Mouse (Mus musculus): ENCODE results near the gene Mb. TPM values are rescaled to one million over a fixed set of nuclear protein-coding genes. Genes with fewer than 3 reads are reported as not detected.

The Mb gene
- not detected for total RNA-seq (2021)

GRCm38 (mm10) chr15:77050570-77050969, at the start of gene Mb:
Mb (minus strand) TSS chr15:77050670.
- DNase-seq (ENCODE audit: low spot score in 2 of 2), result no peak
- intact Hi-C loops (cut with DNase I), result no loop called here

DNA sequence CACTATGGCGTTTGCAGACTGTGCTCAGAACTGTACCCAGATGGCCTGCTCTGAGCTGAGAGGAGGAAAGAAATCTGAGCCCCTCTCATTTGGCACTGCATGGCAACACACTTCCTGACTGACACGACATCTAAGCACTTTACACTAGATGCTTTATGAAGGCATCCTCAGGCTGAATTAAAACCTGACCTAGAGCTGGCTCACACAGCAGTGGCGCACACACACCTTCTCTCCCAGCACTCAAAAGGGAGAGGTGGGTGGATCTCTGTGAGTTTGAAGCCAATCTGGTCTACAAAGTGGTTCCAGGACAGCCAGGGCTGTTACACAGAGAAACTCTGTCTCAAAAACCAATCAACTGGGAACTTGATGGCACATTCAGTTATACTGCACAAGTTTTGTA, 49.3 kb upstream of the Mb start:
- DNase-seq (ENCODE audit: low spot score in 2 of 2), result no peak
- intact Hi-C loops (cut with DNase I), result no loop called here

GRCm38 (mm10) chr15:77097358-77097757, 46.9 kb upstream of the Mb start:
- DNase-seq (ENCODE audit: low spot score in 2 of 2), result no peak
- intact Hi-C loops (cut with DNase I), result no loop called here

- DNase-seq (ENCODE audit: low spot score in 2 of 2), result no peak
- intact Hi-C loops (cut with DNase I), result no loop called here
Observed at GRCm38 (mm10) chr15:77095216-77095615, 44.7 kb upstream of the Mb start.

- no peak for DNase-seq (ENCODE audit: low spot score in 2 of 2)
- intact Hi-C loops (cut with DNase I), result loop anchor here (5.0 kb wide), 1 partner anchor 58 kb away; no protein-coding TSS in a partner anchor
Observed at GRCm38 (mm10) chr15:77094431-77094830, 44.0 kb upstream of the Mb start.

DNA sequence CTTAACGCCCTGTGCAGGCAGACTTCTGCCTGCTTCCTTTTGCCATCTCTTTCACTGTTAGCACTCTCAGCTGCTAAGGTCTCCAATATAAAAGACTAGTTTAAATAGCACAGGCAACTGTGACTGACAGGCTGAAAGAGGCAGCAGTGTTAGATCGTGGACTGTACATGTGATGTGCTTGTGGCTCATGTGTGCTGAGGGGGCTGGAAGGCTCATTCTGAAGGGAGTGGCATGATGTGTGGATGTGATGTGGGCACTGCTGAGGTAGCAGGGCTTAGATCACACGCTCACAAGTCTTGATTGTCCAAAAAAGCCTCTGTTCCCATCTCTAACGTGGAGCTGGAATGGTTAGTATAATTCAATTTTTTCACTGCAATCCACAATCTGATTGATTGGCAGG, 40.9 kb upstream of the Mb start:
- intact Hi-C loops (cut with DNase I), result loop anchor here (5.0 kb wide), 1 partner anchor 61 kb away; no protein-coding TSS in a partner anchor

GRCm38 (mm10) chr15:77090531-77090930, 40.1 kb upstream of the Mb start:
- DNase-seq (ENCODE audit: low spot score in 2 of 2), result no peak
- intact Hi-C loops (cut with DNase I), result loop anchor here (5.0 kb wide), 1 partner anchor 62 kb away; no protein-coding TSS in a partner anchor

More for the DNA sequence above, 40.9 kb upstream of the Mb start:
- no peak for DNase-seq (ENCODE audit: low spot score in 2 of 2)

DNA sequence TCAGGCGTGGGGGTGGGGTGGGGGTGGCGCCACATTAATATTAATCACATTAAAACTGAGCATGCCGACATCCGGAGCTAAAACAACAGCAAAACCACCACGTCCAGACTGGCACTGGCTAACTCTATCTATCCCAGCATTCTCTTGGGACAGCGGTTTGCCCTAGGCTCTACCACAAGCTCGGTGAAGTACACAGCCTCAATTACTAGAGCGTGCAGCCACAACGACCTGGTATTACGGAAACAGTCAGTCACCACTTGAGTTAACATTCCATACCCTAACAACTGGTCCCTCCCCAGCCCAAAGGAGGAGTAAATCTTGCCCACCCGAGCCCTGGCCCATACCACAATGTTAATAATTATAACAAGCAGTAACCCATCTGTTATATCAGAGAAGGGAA, 38.8 kb upstream of the Mb start:
- no peak for DNase-seq (ENCODE audit: low spot score in 2 of 2)
- intact Hi-C loops (cut with DNase I), result no loop called here

GRCm38 (mm10) chr15:77086488-77086887, 36.0 kb upstream of the Mb start:
- DNase-seq (ENCODE audit: low spot score in 2 of 2), result no peak
- intact Hi-C loops (cut with DNase I), result no loop called here

GRCm38 (mm10) chr15:77085818-77086217, 35.3 kb upstream of the Mb start:
- no peak for DNase-seq (ENCODE audit: low spot score in 2 of 2)
- intact Hi-C loops (cut with DNase I), result no loop called here

GRCm38 (mm10) chr15:77081454-77081853, 31.0 kb upstream of the Mb start:
- no peak for DNase-seq (ENCODE audit: low spot score in 2 of 2)
- intact Hi-C loops (cut with DNase I), result no loop called here

DNA sequence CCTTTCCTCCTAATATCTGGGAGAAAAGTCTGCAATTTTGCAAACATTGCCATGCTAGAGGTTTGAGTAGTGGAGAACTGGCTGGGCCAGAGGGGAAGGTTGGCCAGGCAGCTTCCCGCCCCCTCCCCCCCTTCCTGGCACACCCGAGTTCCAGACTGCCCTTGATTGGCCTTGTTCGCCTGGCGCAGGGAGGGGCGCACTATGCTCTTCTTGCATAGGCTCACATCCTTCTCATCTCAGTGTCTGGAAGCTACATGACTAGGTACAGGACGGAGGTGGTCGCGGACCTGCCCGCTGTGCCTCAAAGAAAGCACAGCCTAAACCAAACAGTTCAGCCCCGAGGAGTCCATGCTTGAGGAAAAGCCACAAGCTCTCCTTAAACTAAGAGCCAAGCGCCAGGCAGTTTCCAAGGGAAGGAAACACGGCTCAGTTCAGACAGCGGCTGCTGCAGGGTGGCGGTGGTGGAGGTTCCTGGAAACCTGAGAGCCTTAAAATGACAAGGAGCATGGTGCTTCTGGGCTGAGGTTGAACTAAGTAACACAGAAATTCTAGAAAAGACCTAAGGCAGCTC, 30.3 kb upstream of the Mb start:
- intact Hi-C loops (cut with DNase I), result no loop called here
- DNase-seq (ENCODE audit: low spot score in 2 of 2), result no peak

DNA sequence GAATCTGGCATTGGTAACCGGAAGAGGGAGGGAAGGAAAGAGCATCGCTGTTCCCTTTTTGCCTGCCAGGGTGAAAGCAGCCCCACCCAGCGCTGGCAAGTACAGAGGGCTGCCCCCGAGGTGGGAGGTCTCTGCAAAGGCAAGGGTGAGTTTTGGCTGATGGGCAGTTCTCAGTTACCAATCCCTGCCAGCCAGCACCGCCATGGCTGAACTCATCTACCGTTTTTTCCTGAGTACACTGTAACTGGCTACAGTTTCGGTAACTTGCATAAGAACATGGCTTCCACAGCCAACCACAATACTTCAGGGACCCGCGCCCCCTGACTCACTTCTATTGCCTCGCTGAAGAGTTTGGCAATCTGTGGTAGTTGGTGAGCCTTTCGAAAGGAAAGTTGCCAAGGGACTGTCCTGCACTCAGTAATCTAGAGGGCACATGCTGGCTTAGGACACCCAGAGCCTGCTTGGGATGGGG, 29.5 kb upstream of the Mb start:
- intact Hi-C loops (cut with DNase I), result loop anchor here (10.0 kb wide), 1 partner anchor 285 kb away; no protein-coding TSS in a partner anchor
- no peak for DNase-seq (ENCODE audit: low spot score in 2 of 2)

DNA sequence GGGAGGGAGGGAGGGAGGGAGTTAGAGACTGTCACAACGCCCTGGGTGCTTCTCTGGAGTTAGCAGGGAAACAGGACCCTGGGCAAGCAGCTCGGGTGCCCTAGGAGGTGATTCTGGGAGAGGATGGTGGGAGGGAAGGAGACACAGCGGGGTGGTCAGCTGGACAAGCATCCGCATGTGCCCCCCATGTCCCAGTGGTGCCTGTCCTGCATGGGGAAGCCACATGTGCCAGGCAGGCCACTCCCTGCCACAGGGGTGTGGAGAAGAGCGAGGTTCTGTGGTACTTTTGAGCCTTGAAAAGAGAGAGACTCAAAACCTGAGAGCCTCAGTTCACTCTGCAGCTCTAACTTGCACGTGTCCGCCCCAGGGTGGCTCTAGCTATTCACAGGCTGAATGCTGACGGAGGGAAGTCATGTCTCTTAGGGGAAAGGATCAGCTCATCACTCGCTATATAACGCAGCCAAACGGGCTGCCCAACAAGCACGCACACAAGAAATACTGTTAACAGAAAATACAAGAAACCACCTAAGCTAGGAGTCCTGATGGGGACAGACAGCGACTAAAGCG, 28.9 kb upstream of the Mb start:
- intact Hi-C loops (cut with DNase I), result loop anchor here (10.0 kb wide), 1 partner anchor 285 kb away; no protein-coding TSS in a partner anchor
- no peak for DNase-seq (ENCODE audit: low spot score in 2 of 2)

DNA sequence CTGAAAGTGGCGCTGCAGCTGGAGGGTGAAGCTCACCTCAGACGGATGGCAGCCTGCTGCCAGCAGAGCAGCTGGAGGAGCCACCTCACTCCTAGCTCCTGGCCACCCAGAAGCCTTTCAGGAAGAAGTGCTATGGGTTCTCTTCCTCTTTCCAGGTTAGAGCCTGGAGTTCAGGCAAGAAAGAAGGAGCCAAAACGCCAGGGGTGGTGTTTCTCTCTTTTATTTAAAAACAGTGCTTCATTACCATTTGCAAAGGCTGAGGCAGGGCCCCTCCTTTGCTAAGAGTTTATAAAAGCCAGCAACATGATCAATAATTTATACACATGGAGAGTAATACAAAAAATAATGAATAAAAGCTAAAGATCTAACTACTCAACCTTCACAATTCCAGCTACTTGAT, 28.3 kb upstream of the Mb start:
- DNase-seq (ENCODE audit: low spot score in 2 of 2), result no peak
- intact Hi-C loops (cut with DNase I), result loop anchor here (10.0 kb wide), 1 partner anchor 286 kb away; no protein-coding TSS in a partner anchor

- DNase-seq (ENCODE audit: low spot score in 2 of 2), result no peak
- intact Hi-C loops (cut with DNase I), result loop anchor here (10.0 kb wide), 1 partner anchor 287 kb away; no protein-coding TSS in a partner anchor
Observed at GRCm38 (mm10) chr15:77077906-77078305, 27.4 kb upstream of the Mb start.

DNA sequence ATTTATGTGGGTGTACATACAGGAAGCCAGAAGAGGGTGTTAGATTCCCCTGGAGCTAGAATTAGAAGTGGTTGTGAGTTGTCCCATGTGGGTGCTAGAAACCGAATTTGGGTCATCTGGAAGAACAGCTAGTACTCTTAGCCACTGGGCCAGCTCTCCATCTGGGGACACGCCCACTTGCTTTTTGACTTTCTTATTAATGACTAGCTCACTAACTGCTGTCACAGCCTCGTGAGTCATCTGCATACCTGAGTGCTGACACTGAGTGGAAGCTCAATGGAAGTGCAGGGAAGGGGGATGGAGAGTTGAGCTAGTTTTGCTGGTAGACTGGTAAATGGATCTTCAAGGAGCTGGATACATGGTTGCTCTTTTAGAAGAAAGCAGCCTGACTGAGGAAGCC, 26.1 kb upstream of the Mb start:
- intact Hi-C loops (cut with DNase I), result loop anchor here (10.0 kb wide), 1 partner anchor 288 kb away; no protein-coding TSS in a partner anchor

GRCm38 (mm10) chr15:77072556-77073163, 22.2 kb upstream of the Mb start:
- no peak for DNase-seq (ENCODE audit: low spot score in 2 of 2)
- intact Hi-C loops (cut with DNase I), result loop anchor here (10.0 kb wide), 1 partner anchor 292 kb away; no protein-coding TSS in a partner anchor

More for the DNA sequence above, 26.1 kb upstream of the Mb start:
- no peak for DNase-seq (ENCODE audit: low spot score in 2 of 2)

GRCm38 (mm10) chr15:77071501-77071900, 21.0 kb upstream of the Mb start:
- intact Hi-C loops (cut with DNase I), result loop anchor here (10.0 kb wide), 1 partner anchor 293 kb away; no protein-coding TSS in a partner anchor
- no peak for DNase-seq (ENCODE audit: low spot score in 2 of 2)

DNA sequence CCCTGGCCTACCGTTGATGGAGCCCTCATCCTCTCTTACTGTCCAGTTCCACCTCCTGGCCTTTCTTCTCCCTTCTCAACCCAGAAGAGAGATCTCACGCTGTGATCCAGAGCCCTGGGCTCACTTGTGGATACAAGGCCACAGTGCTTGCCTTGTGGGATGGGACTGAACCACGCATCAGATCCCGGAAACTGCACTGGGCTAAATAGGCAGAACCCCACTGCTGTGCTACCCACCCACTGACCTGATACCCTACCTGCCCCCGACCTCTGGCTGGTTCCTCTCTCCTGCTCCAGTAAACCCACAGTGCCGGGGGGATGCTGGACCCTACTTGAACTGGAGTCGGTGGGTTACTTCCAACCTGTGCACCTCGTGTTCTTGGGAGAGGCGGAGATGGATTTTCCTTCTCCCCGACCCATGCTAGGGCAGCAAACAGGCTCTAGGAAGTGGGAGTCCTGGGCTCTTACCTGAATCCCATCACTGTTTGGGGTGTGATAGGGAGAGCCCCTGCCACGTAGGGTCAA, 20.3 kb upstream of the Mb start:
- intact Hi-C loops (cut with DNase I), result loop anchor here (10.0 kb wide), 1 partner anchor 294 kb away; no protein-coding TSS in a partner anchor
- no peak for DNase-seq (ENCODE audit: low spot score in 2 of 2)

Data from left cerebral cortex, postnatal 36 days (tissue).